Mouse (Mus musculus) urinary bladder, adult 2 months (tissue): ENCODE results near the gene Lrp2. TPM values are rescaled to one million over a fixed set of nuclear protein-coding genes. Genes with fewer than 3 reads are reported as not detected.

ENCODE experiments used
- DNase-seq: peaks from one replicate; pipeline ENCODE4 v3.0.0; 2022; ENCODE audit warnings: low spot score
- polyA plus RNA-seq: library from polyadenylated mRNA; depleted of rRNA; stranded (reverse); fragments of >200 nt; gene quantifications from 2 replicates; pipeline ENCODE4 v1.2.3, GENCODE M21; 2012; rRNA removed

Gene Lrp2
- 0.19 and 0.22 TPM in 2 replicates for polyA plus RNA-seq

DNA sequence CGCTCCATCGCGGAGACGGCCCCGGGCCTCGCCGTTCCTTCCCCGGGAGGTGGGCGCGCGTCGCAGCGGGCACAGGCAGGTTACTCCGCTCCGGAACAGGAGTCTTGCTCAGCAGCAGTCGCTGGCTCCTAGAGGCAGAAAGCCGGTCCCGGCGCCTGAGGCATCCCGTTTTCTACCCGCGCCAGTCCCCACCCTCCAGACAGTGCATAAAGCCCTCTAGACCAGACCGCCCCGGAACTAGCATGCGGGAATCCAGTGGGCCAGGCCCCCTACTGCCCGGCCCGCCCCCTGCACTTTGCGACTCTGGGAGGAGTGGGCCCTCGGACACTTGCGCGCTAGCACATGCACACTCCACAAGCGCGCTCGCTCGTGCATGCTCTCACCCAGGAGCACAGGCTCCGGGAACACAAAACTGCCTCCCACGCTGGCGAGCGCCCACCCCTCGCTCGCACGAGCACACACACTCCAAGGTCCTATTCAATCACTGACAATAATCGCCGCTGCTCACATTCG, at the start of gene Lrp2:
Lrp2 (minus strand) TSS at position 180 of the 513 bp plus-strand sequence.
- DNase-seq: peak; percentile 28

- DNase-seq: no peak
These were observed 49.3 kb upstream of the Lrp2 start for GRCm38 (mm10) chr2:69635064-69635701.

DNA sequence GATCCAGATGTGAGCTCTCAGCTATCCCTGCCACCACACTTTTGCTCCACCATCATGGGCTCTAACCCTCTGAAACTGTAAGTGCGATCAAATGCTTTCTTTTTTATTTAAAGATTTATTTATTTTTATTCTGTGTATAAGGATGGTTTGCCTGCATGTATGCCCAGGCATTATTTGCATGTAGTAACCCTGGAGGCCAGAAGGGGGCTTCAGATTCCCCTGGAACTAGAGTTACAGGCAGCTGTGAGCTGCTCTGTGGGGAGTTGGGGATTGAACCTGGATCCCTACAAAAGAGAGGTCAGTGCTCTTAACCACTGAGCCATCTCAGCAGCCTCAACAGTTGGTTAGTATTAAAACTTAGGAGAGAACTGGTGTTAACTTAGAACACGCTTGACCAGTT, 45.6 kb upstream of the Lrp2 start:
- no peak for DNase-seq

DNA sequence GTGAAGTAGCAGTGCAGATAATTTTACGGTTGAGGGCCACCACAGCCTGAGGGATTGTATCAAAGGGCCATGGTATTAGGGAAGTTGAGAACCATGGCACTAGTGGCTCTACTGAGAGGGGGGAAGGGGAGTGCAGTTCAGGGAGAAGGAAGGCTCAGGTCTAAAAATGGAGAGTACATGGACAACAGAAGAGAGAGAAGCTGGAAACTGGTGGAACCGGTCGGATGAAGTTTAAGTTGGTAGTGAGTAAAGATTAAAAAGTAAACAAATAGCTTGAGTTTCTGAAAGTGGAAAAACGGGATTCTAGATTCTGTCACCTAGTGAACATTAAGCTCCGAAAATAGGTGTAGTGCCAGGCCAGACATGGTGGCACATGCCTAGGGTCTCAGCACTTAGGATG, 44.9 kb upstream of the Lrp2 start:
- no peak for DNase-seq

DNA sequence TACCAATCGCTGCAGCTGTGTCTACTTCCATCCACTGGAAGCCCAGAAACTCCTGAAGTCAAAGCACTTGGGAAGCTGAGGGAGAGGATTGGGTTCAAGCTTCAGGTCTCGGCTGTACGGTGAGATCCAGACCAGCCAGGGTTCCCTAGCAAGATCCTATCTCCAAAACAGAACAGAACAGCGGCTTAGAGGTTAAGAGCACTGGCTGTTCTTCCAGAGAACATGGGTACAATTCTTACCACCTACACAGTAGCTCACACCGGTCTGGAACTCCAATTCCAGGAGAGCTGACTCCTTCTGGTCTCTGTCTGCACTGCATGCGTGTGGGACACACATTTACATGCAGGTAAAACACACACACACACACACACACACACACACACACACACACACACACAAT, 44.0 kb upstream of the Lrp2 start:
- no peak for DNase-seq

GRCm38 (mm10) chr2:69629215-69629614, 43.4 kb upstream of the Lrp2 start:
- DNase-seq: no peak

- DNase-seq: no peak
These were observed 33.4 kb upstream of the Lrp2 start for GRCm38 (mm10) chr2:69619286-69619685.

GRCm38 (mm10) chr2:69618336-69618735, 32.5 kb upstream of the Lrp2 start:
- no peak for DNase-seq

GRCm38 (mm10) chr2:69613237-69613636, 27.4 kb upstream of the Lrp2 start:
- DNase-seq: no peak

GRCm38 (mm10) chr2:69612716-69613115, 26.9 kb upstream of the Lrp2 start:
- DNase-seq: no peak

- no peak for DNase-seq
These were observed 26.4 kb upstream of the Lrp2 start for GRCm38 (mm10) chr2:69612237-69612636.

GRCm38 (mm10) chr2:69606621-69607020, 20.8 kb upstream of the Lrp2 start:
- DNase-seq: no peak

DNA sequence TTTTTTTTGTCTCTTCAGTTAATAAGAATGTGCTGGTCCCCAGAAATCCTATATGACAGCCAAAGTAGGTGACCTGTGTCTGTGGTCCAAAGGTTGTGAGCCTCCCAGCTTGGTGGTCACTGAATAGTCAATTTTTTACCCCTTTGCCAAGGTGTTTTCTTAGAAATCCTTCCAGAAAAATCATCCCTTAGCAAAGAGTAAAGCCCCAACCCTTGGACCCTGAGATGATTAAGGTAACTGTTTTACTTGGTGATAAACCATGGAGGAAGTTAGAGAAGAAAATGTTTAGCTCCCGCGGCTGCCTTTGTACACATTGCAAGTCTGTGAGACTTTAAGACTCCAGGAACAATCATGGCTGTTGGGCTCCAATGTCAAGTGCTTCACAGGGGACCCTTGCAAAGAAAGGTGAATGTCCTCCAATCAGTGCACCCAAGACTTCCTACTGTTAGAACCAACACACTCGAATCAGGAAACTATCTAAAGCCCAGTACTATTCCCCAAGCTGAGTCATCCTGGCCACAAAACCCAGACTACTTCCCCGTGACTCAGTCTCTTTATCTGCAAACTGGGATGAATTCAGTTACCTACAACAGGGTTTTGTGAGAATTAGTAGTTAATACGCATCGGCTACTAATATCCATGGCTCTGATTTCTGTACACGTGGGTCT, 18.0 kb upstream of the Lrp2 start:
- DNase-seq: no peak

DNA sequence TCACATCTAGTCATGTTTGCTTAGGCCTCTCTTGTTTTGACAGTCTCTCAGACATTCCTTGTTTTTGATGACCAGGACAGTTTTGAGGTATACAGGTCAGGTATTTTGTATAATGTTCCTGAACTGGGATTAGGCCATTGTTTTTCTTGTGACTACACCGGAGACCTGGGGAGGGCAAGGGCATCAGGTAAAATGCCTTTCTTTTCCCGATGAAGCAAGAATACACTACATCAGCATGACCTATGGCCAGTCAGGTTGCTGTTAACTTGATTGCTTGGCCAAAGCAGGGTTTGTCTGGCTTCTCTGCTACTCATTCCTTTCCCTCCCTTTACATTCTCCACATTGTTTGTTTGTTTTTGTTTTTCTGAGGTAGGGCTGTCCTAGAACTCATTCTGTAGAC, 7.3 kb upstream of the Lrp2 start:
- no peak for DNase-seq

- DNase-seq: no peak
These were observed 6.7 kb upstream of the Lrp2 start for GRCm38 (mm10) chr2:69592536-69592935.

DNA sequence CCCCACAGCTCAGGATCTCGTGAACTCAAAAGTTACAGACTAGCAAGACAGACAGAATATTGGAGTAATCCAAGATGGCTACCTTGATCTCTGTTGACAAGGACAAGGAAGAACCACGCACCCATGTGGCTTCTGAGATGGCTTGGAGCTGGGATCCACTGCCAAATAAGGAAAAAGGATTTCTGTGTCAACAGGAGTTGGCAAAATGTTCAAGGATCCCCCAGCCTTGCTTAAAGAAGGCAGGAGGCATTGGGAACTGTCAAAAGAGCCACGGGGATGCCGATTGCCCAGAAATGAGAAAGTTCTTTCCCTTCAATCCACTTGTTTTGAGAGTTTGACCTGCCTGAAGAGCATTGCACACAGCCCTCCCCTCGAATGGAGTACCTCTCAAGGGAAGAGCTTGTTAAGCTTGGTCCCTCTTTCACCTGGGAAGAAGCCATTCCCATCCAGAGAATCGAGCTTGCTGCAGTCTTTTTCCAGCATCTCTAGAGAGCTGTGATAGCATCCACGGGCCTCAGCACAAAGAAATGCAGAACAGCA, 6.2 kb upstream of the Lrp2 start:
- DNase-seq: no peak

GRCm38 (mm10) chr2:69590548-69590947, 4.7 kb upstream of the Lrp2 start:
- DNase-seq: no peak

- no peak for DNase-seq
These were observed 2.0 kb upstream of the Lrp2 start for GRCm38 (mm10) chr2:69587896-69588295.

DNA sequence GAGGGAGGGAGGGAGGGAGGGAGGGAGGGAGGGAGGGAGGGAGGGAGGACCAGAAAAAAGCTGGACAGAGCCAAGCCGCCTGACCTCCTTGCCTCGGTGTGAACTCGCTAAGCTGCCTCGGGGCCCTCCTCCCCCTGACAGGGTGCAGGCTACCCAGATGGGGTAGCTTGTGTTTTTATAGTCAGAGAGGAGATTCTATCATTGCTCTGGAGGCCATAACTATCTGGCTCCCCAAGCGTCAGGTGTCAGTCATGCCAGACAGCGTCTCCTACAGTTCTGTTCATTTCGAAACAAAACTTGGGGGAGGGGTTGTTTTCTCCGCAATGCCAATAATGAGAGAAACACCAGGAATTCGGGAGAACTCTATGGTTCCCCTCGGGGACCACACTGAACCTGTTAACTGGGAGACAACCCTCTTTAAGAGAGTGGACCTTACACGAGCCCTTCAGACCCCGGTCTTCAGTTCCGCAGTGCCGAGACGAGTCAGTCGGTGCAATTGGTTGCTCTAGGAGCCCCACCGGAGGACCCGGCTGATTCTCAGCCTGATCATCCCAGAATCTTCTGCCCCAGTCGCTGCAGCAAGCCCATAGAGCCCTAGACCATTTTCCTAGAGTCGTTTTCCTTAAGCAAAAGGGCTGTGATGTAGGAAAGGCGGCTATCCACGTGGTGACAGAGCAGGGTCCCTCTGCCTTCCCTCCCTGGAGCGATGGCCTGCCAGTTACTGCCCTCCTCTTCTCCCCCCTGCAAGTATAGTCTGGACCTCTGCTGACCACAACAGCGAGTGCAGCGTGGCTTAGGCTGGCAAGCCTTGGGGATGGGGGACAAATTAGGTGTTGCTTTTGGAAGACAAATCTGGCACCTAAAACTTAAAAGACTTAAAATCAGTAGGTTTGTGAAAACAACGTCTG, 1.2 kb upstream of the Lrp2 start:
- DNase-seq: no peak

DNA sequence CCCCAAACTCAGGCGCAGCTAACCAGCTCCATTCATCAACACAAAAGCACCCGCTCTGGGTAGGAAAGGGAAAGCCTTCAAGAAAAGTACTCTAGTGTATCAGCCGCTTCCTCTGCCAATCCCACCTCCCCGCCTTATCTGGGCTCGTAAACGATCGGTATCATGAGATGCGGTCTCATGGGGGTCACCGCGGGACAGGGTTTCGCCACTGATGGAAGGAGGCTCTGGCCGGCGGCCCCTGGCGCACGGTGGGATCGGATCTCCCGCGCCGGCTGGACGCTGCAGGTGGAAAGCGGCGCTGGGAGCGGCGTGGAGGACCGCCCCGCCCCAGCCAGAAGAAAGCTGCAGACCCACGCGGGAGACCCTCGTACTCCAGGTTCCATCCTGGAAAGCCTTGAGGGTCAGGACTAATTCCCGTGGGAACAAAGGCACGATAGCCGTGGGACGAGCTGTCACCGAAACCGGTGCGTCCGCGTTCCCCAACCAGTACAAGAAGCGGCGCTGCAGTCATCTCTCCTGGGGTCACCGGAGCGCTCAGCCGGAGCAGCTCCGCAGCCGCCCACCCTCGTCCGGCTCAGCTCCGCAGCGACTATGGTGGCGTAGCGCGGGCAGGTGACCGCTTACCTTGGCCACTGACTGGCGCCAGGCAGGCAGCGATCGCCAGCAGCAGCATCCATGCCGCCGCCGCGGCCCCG, 527 bp downstream of the Lrp2 start:
- no peak for DNase-seq

GRCm38 (mm10) chr2:69584117-69584933, 1.5 kb downstream of the Lrp2 start:
- DNase-seq: no peak
